Mouse (Mus musculus): ENCODE results near the gene Cntn5.

The Cntn5 gene

GRCm38 (mm10) chr9:10400099-10400498 is 504.5 kb downstream of the Cntn5 start:
- DNase-seq = no peak

GRCm38 (mm10) chr9:10389863-10390262 is 514.7 kb downstream of the Cntn5 start:
- no peak for DNase-seq

DNA sequence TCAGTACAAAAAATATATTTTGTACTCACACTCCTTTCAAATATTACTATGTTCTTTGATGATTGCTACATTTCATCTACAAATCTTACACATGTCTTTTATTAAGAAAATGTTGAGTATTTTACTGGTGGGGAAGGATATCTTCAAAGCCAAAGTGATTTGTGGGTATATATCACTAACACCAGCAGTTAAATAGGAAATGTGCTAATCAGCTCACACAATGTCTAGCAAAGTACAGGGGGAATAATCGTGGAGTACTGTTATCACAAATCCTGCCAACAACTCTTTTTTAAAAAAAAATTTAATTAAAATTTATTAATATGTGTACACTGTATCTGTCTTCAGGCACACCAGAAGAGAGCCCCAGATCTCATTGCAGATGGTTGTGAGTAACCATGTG is 520.1 kb downstream of the Cntn5 start:
- no peak for DNase-seq

DNA sequence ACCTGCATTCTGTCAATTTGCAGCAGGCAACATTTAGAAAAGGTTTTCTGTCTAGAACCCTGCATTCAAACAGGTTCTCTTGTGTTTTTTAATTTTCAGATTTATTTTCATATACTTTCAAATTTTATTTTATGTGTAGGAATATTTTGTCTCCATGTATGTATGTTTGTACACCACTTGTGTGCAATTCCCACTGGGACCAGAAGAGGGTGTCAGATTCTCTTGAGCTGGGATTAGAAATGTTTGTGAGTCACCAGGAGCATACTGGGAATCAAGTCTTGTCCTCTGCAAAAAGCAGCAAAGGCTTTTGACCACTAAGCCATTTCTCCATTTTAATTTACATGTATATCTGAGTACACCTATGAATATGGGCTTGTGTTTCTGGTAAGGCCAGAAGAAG is 521.4 kb downstream of the Cntn5 start:
- DNase-seq = peak in 1 of 2 experiments; percentile 2

DNA sequence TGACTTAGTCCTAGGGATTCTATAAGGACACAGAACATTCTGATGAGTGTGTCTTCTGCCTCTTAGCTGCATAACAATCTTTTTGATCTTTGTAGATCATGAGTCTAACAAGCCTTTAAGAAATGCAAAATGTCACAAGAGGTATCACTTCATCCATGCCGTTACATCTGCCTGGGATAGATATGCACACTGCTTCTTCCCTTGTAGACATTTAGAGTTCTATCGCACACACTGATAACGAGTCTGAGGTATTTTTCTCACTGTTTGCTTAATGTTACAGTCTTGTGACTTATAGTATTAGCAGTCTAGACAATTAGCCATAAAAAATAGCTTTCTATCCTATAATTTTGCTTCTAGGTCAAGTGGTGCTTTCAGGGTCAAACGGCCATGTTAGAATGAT is 522.9 kb downstream of the Cntn5 start:
- no peak for DNase-seq

DNA sequence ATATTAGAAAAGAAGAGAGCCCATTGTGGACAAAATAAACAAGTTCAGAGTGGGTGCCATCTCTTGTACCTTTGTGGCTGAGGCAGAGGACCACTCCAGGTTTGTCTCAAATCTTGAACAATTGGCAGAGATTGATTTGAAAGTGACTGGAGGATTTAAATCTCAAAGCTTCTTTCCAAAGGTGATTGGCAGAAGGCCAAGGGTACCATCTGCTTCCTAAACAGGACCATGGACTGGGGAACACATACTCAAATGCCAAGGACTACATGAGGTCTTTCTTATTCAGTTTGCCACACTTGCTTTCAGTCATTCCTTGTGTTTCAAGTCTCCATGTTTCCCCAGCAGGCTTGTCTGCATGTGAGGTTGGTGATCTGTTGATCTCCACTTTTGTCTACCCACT is 528.3 kb downstream of the Cntn5 start:
- DNase-seq = peak; percentile 59

GRCm38 (mm10) chr9:10368971-10369370 is 535.6 kb downstream of the Cntn5 start:
- DNase-seq = no peak

DNA sequence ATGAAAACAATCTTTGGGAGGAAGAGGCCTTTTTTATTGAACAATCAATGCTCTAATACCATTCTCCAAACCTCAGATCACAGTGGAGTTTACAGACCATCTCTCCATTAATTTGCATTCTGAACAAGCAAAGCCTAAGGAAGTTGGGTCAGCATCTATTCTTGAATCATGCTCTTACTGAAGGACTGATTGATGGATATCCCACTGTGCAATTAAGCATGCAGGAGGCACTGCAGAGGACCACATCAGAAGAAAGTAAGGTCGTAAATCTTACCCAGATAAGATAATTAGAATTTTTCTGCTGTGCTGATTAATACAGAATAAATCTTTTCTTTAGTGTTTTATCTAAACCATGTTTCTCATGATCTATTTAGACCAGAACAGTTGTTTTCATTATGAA is 536.2 kb downstream of the Cntn5 start:
- no peak for DNase-seq

GRCm38 (mm10) chr9:10366246-10366955 is 538.2 kb downstream of the Cntn5 start:
- no peak for DNase-seq

DNA sequence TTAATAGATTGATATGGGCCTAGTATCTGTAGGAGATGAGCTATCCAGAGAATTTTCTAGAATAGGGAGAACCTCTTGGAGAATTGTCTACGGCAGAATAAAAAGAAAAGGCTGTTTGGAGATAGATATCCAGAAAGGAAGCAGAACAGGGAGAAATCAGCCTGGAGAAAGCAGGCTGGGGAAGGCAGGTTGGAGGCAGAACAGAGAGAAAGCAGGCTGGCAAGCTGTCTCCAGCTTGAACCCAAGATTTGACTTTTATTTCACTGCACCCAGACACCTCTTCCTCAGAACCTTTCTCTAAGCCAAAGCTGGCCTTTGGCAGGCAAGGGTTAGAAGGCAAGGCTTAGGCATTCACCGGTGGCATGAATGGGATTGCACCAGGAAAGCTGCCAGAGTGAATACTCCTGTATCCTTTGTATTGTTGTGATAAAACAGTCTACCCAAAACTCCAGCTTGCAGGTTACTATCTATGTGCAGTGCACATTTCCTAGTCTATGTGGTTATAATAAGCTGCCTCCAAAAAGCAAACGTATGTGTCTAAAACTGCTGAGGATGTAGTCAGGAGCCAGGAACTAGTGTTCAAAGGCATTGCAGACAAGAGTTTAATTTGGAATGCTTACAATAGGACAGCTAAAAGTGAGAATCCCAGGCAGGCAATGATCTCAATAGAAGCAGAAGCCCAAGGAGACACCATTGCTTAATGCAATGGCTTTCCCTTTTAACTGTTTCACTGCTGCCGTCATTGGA is 553.5 kb downstream of the Cntn5 start:
- no peak for DNase-seq

DNA sequence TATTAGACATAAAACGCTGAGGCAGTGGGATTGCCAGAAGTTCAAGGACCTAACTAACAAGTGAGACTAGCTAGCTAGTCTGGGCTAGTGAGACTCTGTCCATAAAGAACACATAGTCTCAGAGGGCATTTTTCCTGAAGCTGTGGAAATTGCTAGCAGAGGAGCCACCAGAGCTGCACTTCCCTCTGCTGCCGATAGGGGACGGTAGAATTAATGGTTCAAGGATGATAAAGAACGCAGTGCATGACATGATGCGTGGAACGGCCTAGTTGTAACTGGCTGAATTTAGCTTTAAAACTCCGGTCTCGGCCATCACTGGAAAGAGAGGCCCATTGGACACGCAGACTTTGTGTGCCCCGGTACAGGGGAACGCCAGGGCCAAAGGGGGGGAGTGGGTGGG is 555.8 kb downstream of the Cntn5 start:
- DNase-seq = no peak

- no peak for DNase-seq
These were observed 556.4 kb downstream of the Cntn5 start for GRCm38 (mm10) chr9:10348222-10348621.

DNA sequence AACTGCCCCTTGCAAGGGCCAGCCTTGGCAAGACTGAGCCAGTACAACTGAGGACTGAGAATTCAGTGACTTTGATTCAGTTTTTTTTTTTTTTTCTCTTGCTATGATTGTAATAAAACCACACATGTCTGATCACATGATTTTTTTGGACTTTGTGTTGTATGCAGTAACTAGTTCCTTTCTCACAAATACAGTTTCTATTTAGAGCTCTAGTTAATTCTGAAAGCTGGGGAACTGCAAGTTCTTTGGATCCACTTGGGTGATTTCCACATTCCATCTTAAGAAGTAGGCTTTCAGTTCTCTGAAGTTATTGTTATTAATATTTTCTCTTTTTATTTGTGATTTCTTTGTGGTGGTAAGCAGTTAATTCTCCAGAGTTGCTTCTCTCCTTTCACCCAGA is 563.8 kb downstream of the Cntn5 start:
- DNase-seq = no peak

GRCm38 (mm10) chr9:10339716-10340115 is 564.9 kb downstream of the Cntn5 start:
- no peak for DNase-seq

GRCm38 (mm10) chr9:10324697-10325368 is 579.7 kb downstream of the Cntn5 start:
- peak; percentile 71 to 77 for DNase-seq

DNA sequence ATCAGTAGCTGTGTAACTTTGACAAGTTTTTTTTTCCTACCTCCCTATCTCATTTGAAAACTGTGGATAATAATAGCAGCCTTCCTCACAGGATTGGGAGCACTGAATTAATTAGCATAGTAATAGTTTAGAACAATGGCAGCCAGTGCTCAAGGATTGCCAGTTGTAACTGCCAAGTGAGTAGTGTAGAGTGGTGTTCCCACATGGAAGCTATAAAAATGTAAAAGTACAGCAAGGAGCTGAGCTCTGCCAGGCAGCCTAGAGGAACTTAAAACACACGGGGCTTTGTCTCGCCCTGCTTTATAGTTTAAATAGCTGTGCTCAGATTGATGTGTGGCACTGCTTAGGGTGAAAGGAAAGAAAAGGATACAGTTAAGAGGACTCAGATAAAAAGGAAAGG is 635.2 kb downstream of the Cntn5 start:
- no peak for DNase-seq

GRCm38 (mm10) chr9:10268836-10269235 is 635.7 kb downstream of the Cntn5 start:
- no peak for DNase-seq

GRCm38 (mm10) chr9:10265616-10266015 is 639.0 kb downstream of the Cntn5 start:
- no peak for DNase-seq

DNA sequence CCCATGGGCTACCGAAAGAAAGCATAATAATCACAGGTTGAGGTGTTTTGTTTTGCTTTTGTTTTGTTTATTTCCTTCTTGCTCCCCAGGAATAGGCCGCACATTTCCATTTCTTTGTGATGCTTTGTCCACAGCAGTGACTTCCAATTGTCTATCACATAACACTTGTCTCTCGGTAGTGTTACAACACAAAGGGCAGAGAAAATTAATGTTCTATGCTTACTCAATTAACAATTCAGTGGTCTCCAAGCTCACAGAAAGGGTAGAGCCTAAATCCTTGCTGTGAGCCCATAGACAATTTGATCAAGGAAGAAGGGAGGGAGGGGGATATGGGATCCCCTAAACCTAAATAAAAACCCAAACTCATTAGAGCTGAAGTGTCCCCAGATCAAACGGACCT is 671.2 kb downstream of the Cntn5 start:
- no peak for DNase-seq

DNA sequence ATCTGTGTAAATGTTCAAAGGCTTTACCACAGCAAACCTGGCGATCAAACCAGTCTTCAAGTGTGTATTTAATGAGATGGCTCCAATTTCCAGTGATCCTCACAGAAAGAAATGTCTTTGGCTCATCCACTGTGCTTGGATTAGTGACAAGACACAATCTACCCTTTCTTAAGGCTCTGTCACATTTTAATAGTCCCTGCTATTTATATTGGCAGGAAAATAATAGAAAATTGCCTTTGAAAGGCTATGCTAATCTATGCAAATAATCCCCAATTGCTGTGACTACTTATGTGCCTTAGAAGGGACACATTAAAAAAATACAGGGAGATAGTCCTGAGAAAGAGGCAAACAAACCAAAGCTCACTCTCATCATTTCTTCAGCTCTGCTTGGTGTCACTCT is 672.5 kb downstream of the Cntn5 start:
- DNase-seq = no peak

DNA sequence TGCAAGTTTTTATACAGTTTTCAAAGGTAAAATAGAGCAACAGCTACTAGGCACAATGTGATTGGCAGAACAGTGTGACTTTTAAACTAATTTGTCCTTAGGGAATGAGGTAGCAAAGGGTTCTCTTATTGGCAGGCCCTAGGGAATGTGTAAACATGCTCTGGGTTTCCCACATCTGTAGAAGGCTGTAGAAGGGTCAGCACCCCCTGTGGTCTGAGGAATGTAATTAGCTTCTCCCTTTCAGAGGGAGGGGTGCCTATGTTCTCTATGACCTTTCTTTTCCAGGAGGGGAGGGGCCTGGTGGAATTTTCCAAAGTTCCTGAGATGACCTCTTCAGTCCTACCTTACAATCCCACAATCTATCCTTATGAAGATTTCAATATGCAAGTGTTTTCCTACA is 673.6 kb downstream of the Cntn5 start:
- no peak for DNase-seq

GRCm38 (mm10) chr9:10229716-10230115 is 674.9 kb downstream of the Cntn5 start:
- DNase-seq = no peak

- peak; percentile 35 to 48 for DNase-seq
These were observed 678.6 kb downstream of the Cntn5 start for GRCm38 (mm10) chr9:10226013-10226412.

- no peak for DNase-seq
These were observed 718.5 kb downstream of the Cntn5 start for GRCm38 (mm10) chr9:10186063-10186462.
